In genomic region chr8:123233760-123234159, GRCm38 (mm10) we compare ENCODE assay signal across 13 mouse cellular contexts.
"Had no signal": no experiment of that assay in that cellular context is flagged by ENCODE, and none has a peak within 500 bp of the region (broad histone marks: within the 10 kb centered on the region; RNA-seq: fewer than 3 reads in every experiment).

No protein-coding gene starts in this region.

- H3K4me2 ChIP-seq: limb, embryonic 12.5 days; liver, embryonic 11.5 days; liver, embryonic 15.5 days; midbrain, embryonic 13.5 days; neural tube, embryonic 12.5 days had no signal

- H3K4me3 ChIP-seq: limb, embryonic 12.5 days; liver, embryonic 15.5 days; midbrain, embryonic 13.5 days; neural tube, embryonic 12.5 days had no signal

- H3K27ac ChIP-seq: limb, embryonic 12.5 days; liver, embryonic 15.5 days; midbrain, embryonic 13.5 days; neural tube, embryonic 12.5 days; stomach, postnatal 0 days had no signal

- DNase-seq: kidney, adult 18-20 months; kidney, postnatal 14 days; lung, adult 2 months; lung, postnatal 36 days; thymus, adult 2 months; thymus, postnatal 36 days had no signal

- H3K36me3 ChIP-seq: liver, embryonic 15.5 days had no signal

- ATAC-seq: lung, postnatal 0 days; midbrain, embryonic 13.5 days had no signal
